Mouse (Mus musculus): ENCODE data around the gene Tedc1. TPM values are rescaled to one million over a fixed set of nuclear protein-coding genes. Genes with fewer than 3 reads are reported as not detected.

The Tedc1 gene
- polyA plus RNA-seq, 1 experiment = 1.3 TPM

DNA sequence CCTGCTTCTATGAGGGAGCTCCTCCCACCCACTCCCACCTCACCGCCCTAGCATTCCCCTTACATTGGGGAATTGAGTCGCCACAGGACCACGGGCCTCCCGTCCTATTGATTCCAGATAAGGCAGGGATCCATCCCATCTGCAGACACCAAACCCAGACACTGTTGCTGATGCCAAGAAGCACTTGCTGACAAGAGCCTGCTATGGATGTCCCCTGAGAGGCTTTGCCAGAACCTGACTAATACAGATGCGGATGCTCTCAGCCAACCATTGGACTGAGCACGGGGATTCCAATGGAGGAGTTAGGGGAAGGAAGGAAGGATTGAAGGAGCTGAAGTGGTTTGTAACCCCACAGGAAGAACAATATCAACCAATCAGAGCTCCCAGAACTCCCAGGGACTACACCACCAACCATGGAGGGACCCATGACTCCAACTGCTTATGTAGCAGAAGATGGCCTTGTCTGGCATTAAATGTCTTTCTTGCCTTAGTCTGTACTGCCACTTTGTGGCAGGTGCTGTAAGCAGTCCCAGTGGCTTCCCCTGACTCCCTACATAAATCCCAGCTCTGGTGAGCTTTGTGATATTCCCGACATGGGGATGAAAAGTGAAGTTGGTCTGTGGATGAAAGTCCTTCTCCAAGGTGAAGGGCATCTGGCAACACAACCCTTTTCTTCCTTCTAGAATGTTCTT is 49.2 kb downstream of the Tedc1 start:
- H3K4me1 ChIP-seq (ENCODE audit: control insufficient read depth, insufficient read depth, low read length) = no peaks in the 10 kb centered on the region
- no peaks in the 10 kb centered on the region for H3K27me3 ChIP-seq (replicated peaks; ENCODE audit: control insufficient read depth, insufficient read depth, low read length)
- DNase-seq = no peak
- H3K27ac ChIP-seq (ENCODE audit: insufficient read depth, low read depth, low read length) = no peak overlapping the region
- no peaks in the 10 kb centered on the region for H3K36me3 ChIP-seq (ENCODE audit: control insufficient read depth, insufficient read depth, low read length)
- no peak overlapping the region for H3K4me3 ChIP-seq (ENCODE audit: insufficient read depth, low read depth, low read length)
- 85% methylated on average over 7 of the region's 7 CpGs for WGBS
- TF ChIP-seq POLR2A (IDR thresholded peaks at IDR 0.05; ENCODE audit: low read depth, low read length) (no peak), CTCF (conservative IDR thresholded peaks at IDR 0.05; ENCODE audit: insufficient read depth, insufficient read length, low read depth, low read length) (no peak; the same call in 1 of the 2 replicates)

DNA sequence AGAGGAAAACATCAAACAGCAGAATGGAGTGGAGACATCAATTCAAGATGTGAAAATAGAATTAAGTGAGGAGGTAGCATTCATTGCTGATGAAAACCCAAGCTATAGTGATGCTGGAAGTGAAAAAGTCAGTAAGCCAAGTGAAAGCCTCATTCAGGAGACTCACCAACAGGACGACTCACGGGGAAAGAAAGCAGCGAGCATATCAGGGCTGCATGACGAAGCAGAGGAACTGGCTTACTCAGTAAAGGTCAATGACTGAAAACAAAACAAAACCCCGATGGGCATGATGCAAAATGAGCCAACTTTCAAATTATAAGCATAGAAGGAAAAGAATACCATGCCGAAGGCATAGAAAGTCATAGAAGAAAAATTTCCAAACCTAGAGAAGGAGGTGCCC is 51.5 kb downstream of the Tedc1 start:
- no peak overlapping the region for H3K27ac ChIP-seq (ENCODE audit: insufficient read depth, low read depth, low read length)
- no peaks in the 10 kb centered on the region for H3K4me1 ChIP-seq (ENCODE audit: control insufficient read depth, insufficient read depth, low read length)
- WGBS = 75% methylated on average over 6 of the region's 6 CpGs
- no peaks in the 10 kb centered on the region for H3K36me3 ChIP-seq (ENCODE audit: control insufficient read depth, insufficient read depth, low read length)
- no peak for DNase-seq
- no peaks in the 10 kb centered on the region for H3K27me3 ChIP-seq (replicated peaks; ENCODE audit: control insufficient read depth, insufficient read depth, low read length)
- H3K4me3 ChIP-seq (ENCODE audit: insufficient read depth, low read depth, low read length) = no peak overlapping the region
- no peak for TF ChIP-seq CTCF (conservative IDR thresholded peaks at IDR 0.05; ENCODE audit: insufficient read depth, insufficient read length, low read depth, low read length)
- no peak for TF ChIP-seq POLR2A (IDR thresholded peaks at IDR 0.05; ENCODE audit: low read depth, low read length)

DNA sequence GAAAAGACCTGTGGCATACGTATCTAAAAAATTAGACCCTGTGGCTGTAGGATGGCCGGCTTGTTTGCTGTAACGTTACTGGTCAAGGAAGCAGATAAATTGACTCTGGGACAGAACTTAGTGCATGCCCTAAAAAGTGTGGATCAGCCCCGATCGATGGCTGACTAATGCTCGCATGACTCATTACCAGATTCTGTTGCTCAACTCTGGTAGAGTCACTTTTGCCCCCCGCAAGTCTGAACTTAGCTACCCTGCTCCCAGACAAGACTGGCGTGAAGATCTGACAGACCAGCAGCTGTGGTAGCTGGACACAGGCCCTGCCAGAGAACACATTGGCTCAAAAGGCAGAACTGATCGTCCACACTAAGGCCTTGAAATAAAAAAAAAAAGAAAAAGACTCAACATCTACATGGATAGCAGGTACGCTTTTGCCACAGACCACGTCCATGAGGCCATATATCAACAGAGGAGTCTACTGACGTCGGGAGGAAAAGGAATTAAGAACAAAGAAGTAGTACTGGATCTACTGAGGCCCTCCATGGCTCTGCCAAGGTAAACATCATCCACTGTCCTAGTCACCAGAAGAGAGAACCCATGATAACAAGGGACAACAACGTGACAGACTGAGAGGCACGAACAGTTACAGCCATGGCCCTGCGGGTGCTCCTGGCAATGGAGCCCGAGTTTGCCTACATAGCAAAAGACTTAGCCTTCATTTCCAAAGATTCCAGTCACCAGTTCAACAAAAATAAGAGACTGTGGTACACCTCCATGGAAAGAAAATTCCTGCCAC is 54.6 kb downstream of the Tedc1 start:
- no peak overlapping the region for H3K4me3 ChIP-seq (ENCODE audit: insufficient read depth, low read depth, low read length)
- DNase-seq = no peak
- H3K4me1 ChIP-seq (ENCODE audit: control insufficient read depth, insufficient read depth, low read length) = no peaks in the 10 kb centered on the region
- H3K36me3 ChIP-seq (ENCODE audit: control insufficient read depth, insufficient read depth, low read length) = no peaks in the 10 kb centered on the region
- 81% methylated on average over 17 of the region's 17 CpGs for WGBS
- TF ChIP-seq POLR2A (IDR thresholded peaks at IDR 0.05; ENCODE audit: low read depth, low read length) (no peak), CTCF (conservative IDR thresholded peaks at IDR 0.05; ENCODE audit: insufficient read depth, insufficient read length, low read depth, low read length) (no peak)
- H3K27me3 ChIP-seq (replicated peaks; ENCODE audit: control insufficient read depth, insufficient read depth, low read length) = no peaks in the 10 kb centered on the region
- no peak overlapping the region for H3K27ac ChIP-seq (ENCODE audit: insufficient read depth, low read depth, low read length)

DNA sequence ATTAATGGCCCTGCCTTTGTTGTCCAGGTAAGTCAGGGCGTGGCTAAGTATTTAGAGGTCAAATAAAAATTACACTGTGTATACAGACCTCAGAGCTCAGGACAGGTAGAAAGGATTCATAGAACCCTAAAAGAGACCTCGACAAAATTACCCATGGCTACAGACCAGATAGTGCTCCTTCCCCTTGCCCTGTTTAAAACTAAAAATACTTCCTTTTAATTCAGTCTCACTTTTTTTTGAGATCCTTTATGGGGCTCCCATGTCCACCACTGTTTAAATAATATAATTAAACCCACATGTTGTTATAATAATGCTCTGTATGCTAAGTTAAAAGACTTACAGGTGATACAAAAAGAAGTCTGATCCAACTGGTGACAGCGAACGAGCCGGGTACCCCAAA is 55.6 kb downstream of the Tedc1 start:
- no peak for DNase-seq
- no peak overlapping the region for H3K27ac ChIP-seq (ENCODE audit: insufficient read depth, low read depth, low read length)
- WGBS = 88% methylated on average over 5 of the region's 5 CpGs

DNA sequence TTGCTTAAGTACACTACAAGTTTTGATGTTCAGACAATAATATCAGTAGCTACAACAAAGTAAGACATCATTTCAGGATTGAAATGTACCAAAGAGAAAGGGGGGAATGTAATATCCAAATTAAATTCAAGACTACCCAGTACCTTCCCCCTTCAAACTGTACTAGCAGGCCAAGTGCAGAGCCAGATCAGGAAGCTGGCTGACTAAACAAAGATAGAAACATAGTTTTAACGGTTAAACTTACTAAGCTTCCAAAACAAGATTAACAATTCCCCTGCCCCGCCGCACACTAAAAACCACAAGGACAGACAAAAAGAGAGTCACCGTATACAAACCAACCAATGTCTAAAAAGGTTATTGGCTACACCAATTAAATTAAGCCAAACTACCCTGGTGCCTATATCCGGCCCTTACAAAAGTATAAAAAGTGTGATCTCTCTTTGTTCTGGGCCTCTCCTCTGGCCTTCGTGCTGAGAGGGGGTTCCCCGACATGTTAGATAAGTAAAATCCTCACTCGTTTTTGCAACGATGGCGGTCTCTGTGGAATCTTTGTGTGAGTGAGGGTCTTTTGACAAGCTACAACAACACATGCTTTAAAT is 56.2 kb downstream of the Tedc1 start:
- Histone ChIP-seq H3K4me3 (ENCODE audit: insufficient read depth, low read depth, low read length) (no peak overlapping the region), H3K4me1 (ENCODE audit: control insufficient read depth, insufficient read depth, low read length) (no peaks in the 10 kb centered on the region), H3K36me3 (ENCODE audit: control insufficient read depth, insufficient read depth, low read length) (no peaks in the 10 kb centered on the region), H3K27me3 (replicated peaks; ENCODE audit: control insufficient read depth, insufficient read depth, low read length) (no peaks in the 10 kb centered on the region), H3K27ac (ENCODE audit: insufficient read depth, low read depth, low read length) (no peak overlapping the region)
- 86% methylated on average over 10 of the region's 10 CpGs for WGBS
- DNase-seq = no peak
- TF ChIP-seq CTCF (conservative IDR thresholded peaks at IDR 0.05; ENCODE audit: insufficient read depth, insufficient read length, low read depth, low read length) (no peak), POLR2A (IDR thresholded peaks at IDR 0.05; ENCODE audit: low read depth, low read length) (no peak)

More for the DNA sequence above, 55.6 kb downstream of the Tedc1 start:
- TF ChIP-seq CTCF (conservative IDR thresholded peaks at IDR 0.05; ENCODE audit: insufficient read depth, insufficient read length, low read depth, low read length) = no peak
- no peak for TF ChIP-seq POLR2A (IDR thresholded peaks at IDR 0.05; ENCODE audit: low read depth, low read length)
- H3K27me3 ChIP-seq (replicated peaks; ENCODE audit: control insufficient read depth, insufficient read depth, low read length) = no peaks in the 10 kb centered on the region
- H3K4me3 ChIP-seq (ENCODE audit: insufficient read depth, low read depth, low read length) = no peak overlapping the region
- H3K4me1 ChIP-seq (ENCODE audit: control insufficient read depth, insufficient read depth, low read length) = no peaks in the 10 kb centered on the region
- H3K36me3 ChIP-seq (ENCODE audit: control insufficient read depth, insufficient read depth, low read length) = no peaks in the 10 kb centered on the region

- DNase-seq = no peak
- Histone ChIP-seq H3K27me3 (replicated peaks; ENCODE audit: control insufficient read depth, insufficient read depth, low read length) (no peaks in the 10 kb centered on the region), H3K27ac (ENCODE audit: insufficient read depth, low read depth, low read length) (no peak overlapping the region), H3K4me1 (ENCODE audit: control insufficient read depth, insufficient read depth, low read length) (no peaks in the 10 kb centered on the region), H3K4me3 (ENCODE audit: insufficient read depth, low read depth, low read length) (no peak overlapping the region), H3K36me3 (ENCODE audit: control insufficient read depth, insufficient read depth, low read length) (no peaks in the 10 kb centered on the region)
- 65% methylated on average over 2 of the region's 2 CpGs for WGBS
- TF ChIP-seq POLR2A (IDR thresholded peaks at IDR 0.05; ENCODE audit: low read depth, low read length) = no peak
Measured at GRCm38 (mm10) chr12:113213226-113213625, 57.0 kb downstream of the Tedc1 start.
